Mouse (Mus musculus): ENCODE measurements around the gene Phactr1. TPM values are rescaled to one million over a fixed set of nuclear protein-coding genes. Genes with fewer than 3 reads are reported as not detected.

Gene Phactr1
- 57.8 and 58.8 TPM in 2 replicates for polyA plus RNA-seq (2015; fragmentation: Nextera tagmentation; extraction: Ambion mirVana)

GRCm38 (mm10) chr13:42680391-42680994 lies at the start of gene Phactr1:
Gene Phactr1 (plus strand): TSS chr13:42680623.

GRCm38 (mm10) chr13:43171020-43171710 lies 490.7 kb downstream of the Phactr1 start, which contains the start of gene Tbc1d7:
Gene Tbc1d7 (minus strand): TSS chr13:43171501.

